Mouse (Mus musculus) NIH3T3 (cell line): ENCODE results near the gene F830045P16Rik.
A peak's percentile ranks its signal among the peaks of the same experiment; 100 is the strongest.

Source experiments
- DNase-seq: peaks from one replicate; pipeline ENCODE4 v3.0.0-alpha.2; 2012; ENCODE audit warnings: low read depth

Gene F830045P16Rik

GRCm38 (mm10) chr2:129536377-129536776 lies at the start of gene F830045P16Rik:
Gene F830045P16Rik, minus strand, starts transcription at chr2:129536602.
- no peak for DNase-seq

- no peak for DNase-seq
Measured at GRCm38 (mm10) chr2:129585904-129586514, 49.6 kb upstream of the F830045P16Rik start.

DNA sequence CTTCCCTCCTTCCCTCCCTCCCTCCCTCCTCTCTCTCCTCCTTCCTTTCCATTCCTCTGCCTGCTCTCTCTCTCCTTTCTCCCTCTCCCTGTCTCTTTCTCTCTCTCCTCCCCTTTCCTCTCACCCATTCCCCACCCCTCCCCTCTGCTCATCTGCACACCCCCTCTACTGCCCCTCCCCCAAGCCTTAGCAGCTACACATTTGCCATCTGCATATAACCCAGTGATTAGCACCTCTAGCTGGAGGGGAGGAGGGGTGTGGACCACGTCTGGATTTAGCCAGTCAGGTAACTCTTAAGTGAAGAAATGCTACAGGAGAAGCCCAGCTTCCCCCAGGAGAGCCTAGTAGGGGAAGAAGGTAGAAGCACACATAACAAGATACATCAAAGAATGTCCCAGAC lies 48.5 kb upstream of the F830045P16Rik start:
- no peak for DNase-seq

GRCm38 (mm10) chr2:129582261-129582660 lies 45.9 kb upstream of the F830045P16Rik start:
- DNase-seq = no peak

GRCm38 (mm10) chr2:129581826-129582225 lies 45.4 kb upstream of the F830045P16Rik start:
- no peak for DNase-seq

GRCm38 (mm10) chr2:129580656-129581055 lies 44.3 kb upstream of the F830045P16Rik start:
- peak; percentile 61 for DNase-seq

DNA sequence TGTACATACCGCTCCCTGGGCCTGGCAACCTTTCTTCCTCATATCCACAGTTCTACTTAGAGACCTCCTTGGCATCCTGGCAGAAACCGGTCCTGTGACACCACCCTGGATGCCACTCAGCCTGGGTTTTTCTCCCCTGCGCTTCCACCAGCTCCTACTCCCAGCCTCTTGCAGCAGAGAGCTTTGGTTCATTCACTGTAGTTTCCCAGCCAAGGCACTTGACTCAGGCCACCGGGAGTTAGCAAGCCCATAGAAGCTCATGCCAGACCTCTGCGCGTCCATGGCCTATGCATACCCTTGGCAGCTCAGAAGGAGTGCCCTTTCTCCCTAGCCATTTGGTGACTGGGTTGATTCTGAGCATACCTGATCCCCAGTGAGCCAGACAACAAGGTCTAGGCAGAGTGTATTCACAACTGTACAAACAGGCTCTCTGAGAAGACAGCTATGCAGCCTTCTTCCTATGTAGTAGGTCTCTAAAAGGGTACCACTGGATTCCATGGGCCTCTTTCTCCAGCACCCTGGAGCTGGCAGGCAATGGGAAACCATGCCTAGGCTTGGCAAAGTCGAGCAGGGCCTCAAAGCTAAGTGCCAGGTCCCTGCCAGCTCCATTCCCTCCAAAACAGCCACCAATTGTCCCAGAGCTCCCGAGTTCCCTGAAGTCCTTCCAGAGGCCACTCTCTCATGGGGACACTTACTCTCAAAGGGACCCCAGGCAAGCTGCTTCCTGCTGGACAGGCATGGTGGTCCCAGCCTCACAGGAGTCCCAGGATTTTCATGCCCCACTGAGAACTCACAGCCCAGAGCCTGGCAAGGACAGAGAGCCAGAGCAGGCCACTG lies 40.4 kb upstream of the F830045P16Rik start:
- DNase-seq = no peak

GRCm38 (mm10) chr2:129575113-129575512 lies 38.7 kb upstream of the F830045P16Rik start:
- no peak for DNase-seq

DNA sequence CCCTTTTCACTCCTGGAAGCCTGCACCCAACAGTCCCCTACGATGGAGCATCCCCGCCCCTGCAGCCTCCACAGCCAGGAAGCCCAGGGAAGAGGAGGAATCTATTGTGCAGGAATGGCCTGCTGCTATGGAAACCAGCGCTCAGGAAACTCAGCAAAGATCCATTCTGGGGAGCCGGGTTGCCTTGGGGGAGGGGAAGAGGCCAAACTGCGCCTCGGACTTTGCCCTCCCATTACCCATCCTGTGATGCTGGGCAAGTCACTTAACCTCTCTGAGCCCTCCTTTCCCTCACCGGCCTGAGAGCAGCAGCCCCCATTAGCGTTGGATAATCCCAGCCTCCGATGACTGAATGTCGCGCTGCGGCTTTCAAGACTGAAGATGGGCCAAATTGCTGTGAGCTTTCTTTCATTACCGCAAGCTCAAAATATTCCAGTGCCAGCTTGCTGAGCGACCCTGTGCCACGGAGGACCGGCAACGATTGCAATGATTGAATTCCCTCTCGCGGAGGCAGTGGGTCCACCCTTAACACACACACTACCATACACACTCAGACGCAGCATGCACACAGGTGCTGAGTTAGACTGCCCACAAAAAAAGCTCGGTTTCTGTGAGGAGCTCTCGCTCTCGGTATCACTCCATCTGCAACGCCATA lies 38.1 kb upstream of the F830045P16Rik start:
- DNase-seq = no peak

DNA sequence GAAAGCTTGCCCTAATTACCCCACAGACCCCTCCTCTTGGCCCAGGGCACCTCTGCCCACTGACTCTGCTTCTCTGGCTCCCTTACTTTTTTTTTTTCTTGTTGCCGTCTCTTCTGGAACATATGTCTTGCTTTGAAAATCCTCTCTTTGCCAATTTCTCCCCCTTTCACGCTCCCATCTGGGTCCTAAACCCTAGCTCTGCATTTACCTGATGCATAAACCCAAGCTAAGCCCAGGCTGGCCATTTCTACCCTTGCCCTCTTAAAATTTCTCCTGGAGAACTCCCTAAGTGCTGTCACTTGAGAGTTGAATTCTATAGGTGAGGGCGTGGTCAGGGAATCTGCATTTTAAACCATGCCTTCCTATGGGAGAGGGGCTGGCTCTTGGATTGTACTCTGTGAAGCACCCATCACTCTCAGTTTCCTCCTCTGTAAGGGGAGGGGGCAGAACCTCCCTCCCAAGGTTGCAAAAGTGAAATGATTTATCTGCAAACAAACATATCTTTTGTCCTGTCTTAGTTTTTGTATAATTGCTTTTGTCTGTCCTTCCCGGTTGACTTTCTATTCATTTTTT lies 37.4 kb upstream of the F830045P16Rik start:
- DNase-seq = no peak

DNA sequence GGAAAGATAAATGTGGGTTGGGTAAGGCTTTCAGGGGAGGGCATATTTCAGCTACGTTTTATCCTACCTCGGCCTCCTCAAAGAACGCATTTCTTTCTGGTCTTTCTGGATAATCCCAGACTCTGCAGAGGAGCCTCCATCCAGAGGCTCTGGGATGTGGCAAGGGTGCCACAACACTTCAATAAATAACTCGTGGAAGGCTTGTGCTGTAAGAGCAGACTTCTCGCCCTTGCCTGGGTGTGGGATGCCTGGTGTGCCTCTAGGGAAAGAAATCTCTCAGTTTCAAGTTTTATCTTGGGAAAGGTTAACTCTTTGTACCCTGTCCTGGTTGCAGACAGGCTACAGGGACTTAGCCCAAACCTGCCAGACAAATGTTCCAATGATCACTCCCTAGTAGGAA lies 33.2 kb upstream of the F830045P16Rik start:
- DNase-seq = no peak

DNA sequence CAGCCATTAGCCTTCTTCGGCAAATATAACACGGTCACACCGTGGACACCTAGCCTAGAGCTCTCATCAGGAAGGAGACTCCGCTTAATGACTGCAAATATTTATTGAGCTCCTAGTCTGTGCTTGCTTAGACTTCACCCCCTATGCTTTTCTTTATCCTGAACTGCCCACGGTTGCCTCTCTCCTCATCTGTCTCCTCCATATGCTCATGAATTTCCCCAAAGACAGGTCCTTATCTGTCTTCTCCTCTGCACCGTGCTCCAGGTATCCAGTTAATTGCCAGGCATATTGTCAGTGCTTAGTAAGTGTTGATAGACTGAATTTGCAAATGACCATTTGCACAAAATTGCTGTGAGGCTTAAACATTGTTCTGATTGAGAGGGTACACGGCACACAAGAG lies 32.7 kb upstream of the F830045P16Rik start:
- no peak for DNase-seq

DNA sequence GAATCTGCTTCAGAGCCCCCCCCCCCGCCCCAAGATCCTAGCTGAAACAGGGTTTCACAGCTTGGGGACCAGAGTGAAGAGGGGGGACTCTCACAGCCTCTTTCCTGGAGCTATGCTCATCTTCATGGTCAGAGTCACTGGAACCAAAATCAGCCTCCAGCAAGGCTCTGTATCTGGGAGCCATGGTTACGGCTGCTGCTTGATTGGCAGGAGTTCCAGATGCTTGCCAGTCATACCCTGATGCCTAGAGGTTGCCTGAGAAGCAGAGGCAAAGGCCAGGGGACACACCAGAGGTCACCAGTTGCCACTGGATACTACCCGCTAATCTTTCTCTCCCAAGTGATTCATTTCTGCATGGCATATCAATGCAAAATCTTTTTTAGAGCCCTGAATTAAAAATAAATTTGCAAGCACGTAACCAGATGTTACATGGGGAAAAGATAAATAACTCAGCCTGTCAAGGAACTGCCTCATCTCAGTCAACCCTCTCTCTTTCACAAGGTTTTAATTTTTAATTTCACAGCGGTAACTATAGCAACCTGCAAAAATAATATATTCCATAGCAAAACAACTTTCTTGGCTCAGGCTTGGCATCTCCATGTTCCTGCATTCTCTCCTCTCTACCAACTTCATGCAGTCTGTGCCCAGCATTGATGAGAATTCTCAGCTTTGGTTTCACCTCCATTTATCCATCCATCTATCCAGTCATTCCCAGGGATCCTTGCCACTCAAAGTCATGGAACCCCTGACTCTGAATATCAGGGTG lies 27.7 kb upstream of the F830045P16Rik start:
- DNase-seq = no peak

DNA sequence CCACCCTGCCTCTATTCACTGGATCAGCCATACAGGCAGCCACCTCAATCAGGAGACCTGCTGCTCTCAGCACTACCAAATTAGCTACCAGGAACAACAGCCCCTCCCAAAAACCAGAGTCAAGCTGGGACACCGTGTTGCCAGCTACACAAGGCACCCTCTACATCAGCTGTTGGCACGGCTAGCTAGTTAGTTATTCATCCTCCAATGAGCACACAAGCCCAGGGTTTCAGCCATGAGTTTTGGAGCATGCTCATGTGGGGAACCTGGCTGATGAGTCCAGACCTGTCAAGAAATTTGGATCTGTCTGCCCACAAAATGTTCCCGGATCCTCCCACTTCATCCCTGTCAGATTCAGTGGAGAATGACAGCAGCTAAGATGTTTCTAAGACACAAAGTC lies 25.4 kb upstream of the F830045P16Rik start:
- no peak for DNase-seq

GRCm38 (mm10) chr2:129558875-129559219 lies 22.4 kb upstream of the F830045P16Rik start:
- no peak for DNase-seq

DNA sequence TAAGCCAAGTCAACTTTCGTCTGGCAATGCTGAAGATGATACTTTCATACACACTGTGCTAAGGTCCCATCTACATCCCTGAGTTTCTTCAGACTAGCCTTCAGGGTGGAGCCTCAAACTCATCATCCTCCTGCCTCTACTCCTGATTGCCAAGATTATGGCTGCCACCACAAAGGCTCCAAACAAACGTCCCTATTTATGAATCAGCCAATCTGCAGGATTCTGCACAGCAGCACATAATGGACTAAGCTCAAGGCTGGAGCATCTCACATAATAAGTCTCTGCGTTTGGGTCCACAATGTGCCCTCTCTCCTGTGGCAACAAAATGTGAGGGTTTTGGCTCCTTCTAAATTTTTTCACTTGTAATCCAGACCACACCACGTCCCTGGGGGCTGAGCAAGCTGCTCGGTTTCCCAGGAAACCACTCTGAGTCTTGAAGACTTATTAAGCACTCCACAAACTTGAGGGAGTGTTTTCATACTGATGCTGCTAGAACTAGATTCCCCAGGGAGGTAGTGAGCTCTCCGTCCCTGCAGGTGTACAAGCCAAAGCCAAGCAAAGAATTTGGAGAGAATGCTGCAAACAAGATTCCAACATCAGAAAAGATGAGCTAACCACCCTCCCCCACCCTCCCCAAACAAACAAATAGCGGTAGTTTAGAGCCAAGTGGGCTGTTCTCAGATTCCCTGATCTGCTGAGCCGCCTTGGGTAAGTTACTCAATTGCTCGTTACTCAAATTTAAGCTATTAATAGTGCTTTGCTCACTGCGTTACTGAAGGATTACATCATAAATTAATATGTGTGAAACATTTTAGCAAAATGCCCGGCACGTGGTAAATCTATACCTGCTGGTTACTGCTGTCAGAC lies 21.8 kb upstream of the F830045P16Rik start:
- peak; percentile 60 for DNase-seq

DNA sequence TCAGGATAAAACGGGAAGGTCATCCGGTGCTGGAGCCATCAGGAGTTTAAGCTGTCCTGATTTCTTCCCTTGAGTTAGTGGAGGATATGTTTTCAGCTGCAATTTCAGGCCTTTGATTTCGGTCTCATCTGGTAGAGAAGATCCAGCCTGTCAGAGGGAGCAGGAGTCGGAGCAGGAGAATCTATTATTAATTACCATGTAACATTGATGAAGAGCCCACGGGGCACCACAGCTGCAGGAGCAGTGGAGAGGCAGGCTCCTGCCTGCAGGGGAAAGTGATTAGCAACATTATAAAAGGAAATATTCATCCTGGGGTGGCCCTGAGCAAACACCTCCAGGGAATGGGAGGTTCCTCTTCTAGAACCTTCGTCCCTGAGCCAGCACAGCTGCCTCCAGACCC lies 19.7 kb upstream of the F830045P16Rik start:
- DNase-seq = no peak

DNA sequence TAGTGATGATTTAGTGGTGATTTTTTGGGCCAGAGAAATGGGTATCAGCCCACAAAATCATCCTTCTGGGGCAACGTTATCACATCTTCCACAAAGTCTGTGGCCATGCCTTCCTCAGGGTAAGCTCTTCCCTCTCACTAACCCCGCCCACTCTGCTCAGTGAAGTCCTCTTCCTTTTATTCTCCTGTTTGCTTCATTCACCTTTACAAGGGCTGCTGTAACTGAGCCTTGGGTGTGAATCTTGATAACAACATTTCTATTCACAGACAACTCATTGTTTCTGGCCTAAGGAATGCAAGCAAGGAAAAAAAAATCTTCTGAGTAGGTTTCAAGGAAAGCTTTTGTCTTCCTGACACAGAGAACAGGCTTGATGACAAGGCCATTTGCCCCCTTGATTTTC lies 14.4 kb upstream of the F830045P16Rik start:
- no peak for DNase-seq

- DNase-seq = no peak
Measured at GRCm38 (mm10) chr2:129549537-129550135, 13.2 kb upstream of the F830045P16Rik start.

- no peak for DNase-seq
Measured at GRCm38 (mm10) chr2:129546772-129547171, 10.4 kb upstream of the F830045P16Rik start.

DNA sequence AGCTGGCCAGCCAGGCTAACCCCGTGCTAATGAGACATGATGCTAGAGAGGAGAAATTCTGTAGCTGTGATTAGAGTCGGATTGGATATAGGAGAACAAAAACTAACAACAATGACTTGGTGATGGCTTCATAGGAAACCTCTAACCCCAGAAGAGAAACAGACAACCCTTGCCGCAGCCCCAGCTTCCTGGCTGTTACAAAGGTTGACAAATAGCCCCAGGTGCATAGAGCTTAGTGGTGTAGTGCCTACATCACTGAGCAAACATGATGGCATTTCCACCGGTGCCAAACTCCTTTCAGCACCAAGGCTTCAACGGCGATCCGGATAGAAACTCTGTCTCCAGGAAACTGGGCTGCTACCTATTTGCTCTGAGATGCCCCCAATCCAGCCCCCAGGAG lies 9.2 kb upstream of the F830045P16Rik start:
- DNase-seq = no peak
